Mouse (Mus musculus): Measurements from ENCODE around the gene Cfc1. TPM values are rescaled to one million over a fixed set of nuclear protein-coding genes. Genes with fewer than 3 reads are reported as not detected.

The Cfc1 gene
- polyA plus RNA-seq (2012; rRNA removed), result 0.06 TPM in 1 of 2 replicates, not detected in the other

GRCm38 (mm10) chr1:34535043-34535698 lies at the start of gene Cfc1:
Gene Cfc1 (plus strand): TSS chr1:34535648.

GRCm38 (mm10) chr1:34560843-34561242 lies 25.4 kb downstream of the Cfc1 start, which contains the start of gene Prss40:
Gene Prss40 (minus strand): TSS chr1:34560943.

GRCm38 (mm10) chr1:34578851-34579781 lies 43.7 kb downstream of the Cfc1 start, which contains the start of gene Amer3:
Gene Amer3 (plus strand): TSS chr1:34579657.

Other genes with a start within 250 kb of the Cfc1 start
- 54.9 and 56.2 TPM in 2 replicates for gene Ccdc115, start 96.0 kb upstream of the Cfc1 start, polyA plus RNA-seq (2012; rRNA removed)
- 34.6 and 36.7 TPM in 2 replicates for gene Imp4, start 95.8 kb upstream of the Cfc1 start, polyA plus RNA-seq (2012; rRNA removed)
- gene Ptpn18, start 75.9 kb upstream of the Cfc1 start, polyA plus RNA-seq (2012; rRNA removed), result 9.7 and 12.3 TPM in 2 replicates
- gene Prss39, start 37.2 kb upstream of the Cfc1 start, polyA plus RNA-seq (2012; rRNA removed), result not detected in 2 replicates
- gene Prss40, start 25.3 kb downstream of the Cfc1 start, polyA plus RNA-seq (2012; rRNA removed), result not detected in 2 replicates
- gene Amer3, start 44.0 kb downstream of the Cfc1 start, polyA plus RNA-seq (2012; rRNA removed), result 15.7 and 17.5 TPM in 2 replicates